Mouse (Mus musculus) stomach, embryonic 15.5 days (tissue): ENCODE measurements around the gene Ddr2. TPM values are rescaled to one million over a fixed set of nuclear protein-coding genes. Genes with fewer than 3 reads are reported as not detected.

Experiments
- ATAC-seq: fragments of 200-750 bp; cut with Nextera tagmentation; 2 replicates; pipeline ENCODE4 v1.8.0; 2017; ENCODE audit warnings: low read depth, moderate number of reproducible peaks, moderate TSS enrichment; ENCODE audit not compliant: insufficient read depth, low FRiP score
- H3K27ac ChIP-seq: fragments of 300-500 bp; sonication (generic); 2 replicates; pipeline ENCODE4 v1.5.1; 2015; ENCODE audit warnings: mild to moderate bottlenecking, inconsistent platforms
- H3K27me3 ChIP-seq: fragments of 300-500 bp; sonication (generic); replicated peaks from 2 replicates; pipeline ENCODE4 v1.6.1; 2015; ENCODE audit warnings: inconsistent platforms
- H3K36me3 ChIP-seq: fragments of 300-500 bp; sonication (generic); 2 replicates; pipeline ENCODE4 v1.6.1; 2015; ENCODE audit warnings: inconsistent platforms
- H3K4me1 ChIP-seq: fragments of 300-500 bp; sonication (generic); 2 replicates; pipeline ENCODE4 v1.6.1; 2015; ENCODE audit warnings: inconsistent platforms
- H3K4me2 ChIP-seq: fragments of 300-500 bp; sonication (generic); 2 replicates; pipeline ENCODE4 v1.6.1; 2015; ENCODE audit warnings: mild to moderate bottlenecking, inconsistent platforms
- H3K4me3 ChIP-seq: fragments of 300-500 bp; sonication (generic); replicated peaks from 2 replicates; pipeline ENCODE4 v1.5.1; 2015; ENCODE audit warnings: inconsistent platforms
- H3K9ac ChIP-seq: fragments of 300-500 bp; sonication (generic); 2 replicates; pipeline ENCODE4 v1.6.1; 2015; ENCODE audit warnings: inconsistent platforms
- H3K9me3 ChIP-seq: fragments of 300-500 bp; sonication (generic); 2 replicates; pipeline ENCODE4 v1.6.1; 2016; ENCODE audit warnings: inconsistent platforms
- WGBS: fragments of 180-500 bp; shearing (Covaris S2); methylation state at CpG from one replicate; pipeline ENCODE4 v1.1.7; 2015; 5-methylcytosine and 5-hydroxymethylcytosine counted together
- polyA plus RNA-seq: library from polyadenylated mRNA; unstranded; fragments of >200 nt; fragmentation: Nextera tagmentation; extraction: Ambion mirVana; gene quantifications from 2 replicates; pipeline ENCODE4 v1.2.1, GENCODE M21; 2015

Ddr2 gene
- polyA plus RNA-seq, 1 experiment from 2014 or later: 47.4 TPM

- Histone ChIP-seq H3K27ac (no peak overlapping the region), H3K9ac (no peak overlapping the region), H3K4me1 (0 out of 2 replicates have a peak, but pooled peaks cover 4% of the 10 kb centered on the region), H3K36me3 (no peaks in the 10 kb centered on the region), H3K4me2 (peak overlapping the region; percentile 42), H3K9me3 (no peaks in the 10 kb centered on the region), H3K27me3 (no peaks in the 10 kb centered on the region), H3K4me3 (no peak overlapping the region)
- 49% methylated on average over 16 of the region's 16 CpGs for WGBS
- ATAC-seq: no peak
These were observed 176.4 kb downstream of the Ddr2 start for GRCm38 (mm10) chr1:169934005-169934725.

DNA sequence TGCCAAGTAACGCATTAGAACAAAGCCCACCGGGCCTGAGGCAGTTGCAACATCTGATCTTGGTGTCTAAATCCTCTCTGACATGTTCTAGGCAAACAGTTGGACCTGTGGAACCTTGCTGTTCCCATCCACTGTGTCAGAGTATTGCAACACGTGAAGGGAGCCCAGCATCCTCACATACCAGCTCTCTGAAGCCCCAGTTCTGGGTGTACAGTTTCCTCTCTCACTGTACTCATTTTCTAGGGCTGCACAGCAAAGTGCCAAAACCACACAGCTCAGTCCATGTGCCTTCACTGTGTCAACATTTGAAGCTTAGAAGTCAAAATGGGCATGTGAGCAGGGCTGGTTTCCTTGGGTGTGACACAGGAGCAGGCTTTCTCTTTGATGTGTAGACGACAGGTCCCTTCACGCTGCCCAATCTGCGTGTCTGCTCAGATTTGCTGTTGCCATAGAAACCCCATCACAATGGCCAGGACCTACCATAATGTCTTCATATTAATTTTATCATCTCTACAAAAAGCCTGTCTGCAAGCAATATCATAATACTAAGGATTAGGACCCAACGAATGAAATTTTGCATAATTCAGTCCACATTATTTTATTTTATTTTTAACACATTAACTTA, 178.3 kb downstream of the Ddr2 start:
- Histone ChIP-seq H3K4me1 (peaks cover 9% of the 10 kb centered on the region; the same call in 1 of the 2 replicates), H3K36me3 (no peaks in the 10 kb centered on the region), H3K27me3 (no peaks in the 10 kb centered on the region), H3K4me2 (no peak overlapping the region), H3K9me3 (no peaks in the 10 kb centered on the region), H3K4me3 (no peak overlapping the region), H3K9ac (no peak overlapping the region), H3K27ac (no peak overlapping the region)
- 63% methylated on average over 7 of the region's 7 CpGs for WGBS
- no peak for ATAC-seq

GRCm38 (mm10) chr1:169931698-169932097, 178.9 kb downstream of the Ddr2 start:
- no peak overlapping the region for H3K4me2 ChIP-seq
- ATAC-seq: no peak
- no peaks in the 10 kb centered on the region for H3K27me3 ChIP-seq
- peaks cover 9% of the 10 kb centered on the region; the same call in 1 of the 2 replicates for H3K4me1 ChIP-seq
- H3K36me3 ChIP-seq: no peaks in the 10 kb centered on the region
- no peak overlapping the region for H3K9ac ChIP-seq
- H3K27ac ChIP-seq: no peak overlapping the region
- no peak overlapping the region for H3K4me3 ChIP-seq
- 77% methylated on average over 7 of the region's 7 CpGs for WGBS
- no peaks in the 10 kb centered on the region for H3K9me3 ChIP-seq

- Histone ChIP-seq H3K27me3 (no peaks in the 10 kb centered on the region), H3K4me3 (no peak within 1 kb of the TSS), H3K4me1 (peaks cover 6% of the 10 kb centered on the region; the same call in 1 of the 2 replicates), H3K4me2 (peak within 1 kb of the TSS; percentile 38), H3K27ac (no peak within 1 kb of the TSS), H3K9ac (no peak within 1 kb of the TSS), H3K36me3 (no peaks in the 10 kb centered on the region), H3K9me3 (no peaks in the 10 kb centered on the region)
- 19% methylated on average over 12 of the region's 12 CpGs for WGBS
- no peak for ATAC-seq
These were observed 182.0 kb downstream of the Ddr2 start, which contains the start of gene Ccdc190 for GRCm38 (mm10) chr1:169928454-169928971. Gene Ccdc190 (plus strand): TSS chr1:169928648.

DNA sequence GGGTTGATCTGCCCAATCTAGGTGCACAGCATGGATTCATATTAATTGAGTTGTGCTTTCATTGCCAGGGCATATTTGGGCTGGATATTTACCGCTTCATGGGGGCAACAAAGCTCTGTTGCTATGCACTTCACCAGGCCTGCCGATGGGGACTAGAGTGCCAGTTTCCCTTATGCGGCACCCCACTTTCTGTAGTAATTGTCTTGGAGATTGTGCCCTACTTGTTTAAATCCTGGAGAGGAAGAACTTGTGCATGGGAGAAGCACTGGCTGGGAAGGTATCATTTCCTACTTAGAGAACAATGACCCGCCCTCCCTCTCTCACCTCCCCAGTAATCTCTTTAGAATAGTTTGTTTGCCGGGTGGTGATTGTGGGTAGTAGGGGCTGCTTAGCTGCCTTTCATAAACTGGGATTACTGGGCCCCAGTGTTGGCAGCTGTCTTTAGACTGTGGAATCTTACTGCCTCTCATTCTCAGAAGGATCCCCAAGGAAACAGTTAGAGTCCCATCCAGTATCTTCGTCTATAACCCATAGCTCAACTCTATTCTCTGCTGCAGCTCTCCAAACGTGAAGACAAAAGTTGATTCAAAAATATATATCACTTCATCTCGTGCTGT, 182.7 kb downstream of the Ddr2 start:
- Histone ChIP-seq H3K4me2 (no peak overlapping the region), H3K4me1 (peaks cover 6% of the 10 kb centered on the region; the same call in 1 of the 2 replicates), H3K36me3 (no peaks in the 10 kb centered on the region), H3K27me3 (no peaks in the 10 kb centered on the region), H3K27ac (no peak overlapping the region), H3K9ac (no peak overlapping the region), H3K9me3 (no peaks in the 10 kb centered on the region), H3K4me3 (no peak overlapping the region)
- no peak for ATAC-seq
- WGBS: 63% methylated on average over 8 of the region's 8 CpGs

DNA sequence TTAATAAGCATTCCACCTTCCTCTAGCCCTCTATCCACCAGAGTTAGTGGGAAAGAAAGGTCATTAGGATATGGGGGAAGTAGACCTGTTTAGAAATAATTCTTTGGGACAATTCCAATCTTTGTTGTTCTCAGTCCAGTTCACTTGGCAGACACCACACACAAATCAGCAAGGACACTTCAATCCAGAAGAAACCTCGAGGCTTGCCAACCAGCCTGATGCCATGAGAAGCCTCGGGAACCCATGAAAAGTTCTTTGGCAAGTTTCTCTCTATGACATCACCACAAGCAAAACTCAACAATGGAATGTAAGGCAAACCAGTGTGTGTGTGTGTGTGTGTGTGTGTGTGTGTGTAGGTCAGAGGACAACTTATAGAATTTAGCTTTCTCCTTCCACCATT, 186.0 kb downstream of the Ddr2 start:
- no peak overlapping the region for H3K4me2 ChIP-seq
- H3K9ac ChIP-seq: no peak overlapping the region
- no peaks in the 10 kb centered on the region for H3K9me3 ChIP-seq
- no peak overlapping the region for H3K27ac ChIP-seq
- 83% methylated on average over 2 of the region's 2 CpGs for WGBS
- no peaks in the 10 kb centered on the region; the same call in 1 of the 2 replicates for H3K27me3 ChIP-seq
- peaks cover 7% of the 10 kb centered on the region; the same call in 1 of the 2 replicates for H3K4me1 ChIP-seq
- ATAC-seq: no peak
- H3K4me3 ChIP-seq: no peak overlapping the region
- H3K36me3 ChIP-seq: no peaks in the 10 kb centered on the region

Other genes starting within 250 kb of the Ddr2 start
- 0.12 and 0.15 TPM in 2 replicates for gene Ccdc190, start 182.1 kb downstream of the Ddr2 start, polyA plus RNA-seq
- gene Hsd17b7, start 141.5 kb downstream of the Ddr2 start, polyA plus RNA-seq: 15.3 and 16.0 TPM in 2 replicates
- gene Uap1, start 64.2 kb upstream of the Ddr2 start, polyA plus RNA-seq: 52.5 and 57.4 TPM in 2 replicates
- gene Uhmk1, start 104.6 kb upstream of the Ddr2 start, polyA plus RNA-seq: 8.0 and 8.4 TPM in 2 replicates
- gene Sh2d1b2, start 122.0 kb upstream of the Ddr2 start, polyA plus RNA-seq: not detected in 2 replicates
- 0.46 and 0.50 TPM in 2 replicates for gene Sh2d1b1, start 166.6 kb upstream of the Ddr2 start, polyA plus RNA-seq
- 3.9 and 4.4 TPM in 2 replicates for gene Gm7694, start 195.6 kb upstream of the Ddr2 start, polyA plus RNA-seq
- 1.7 and 1.9 TPM in 2 replicates for gene Spata46, start 198.0 kb upstream of the Ddr2 start, polyA plus RNA-seq